Mouse (Mus musculus) liver, embryonic 14.5 days (tissue): ENCODE data around the gene Cnih2.

Experiments
- CTCF ChIP-seq: IDR thresholded peaks from 2 replicates; pipeline ENCODE4 v1.5.1; 2016; ENCODE audit warnings: antibody characterized with exemption, low read depth, control low read depth
- EP300 ChIP-seq: IDR thresholded peaks from 2 replicates; pipeline ENCODE4 v1.6.1; 2016; ENCODE audit warnings: antibody characterized with exemption, low read depth

- no peak for TF ChIP-seq CTCF
- no peak for TF ChIP-seq EP300
These were observed 49.9 kb downstream of the Cnih2 start for GRCm38 (mm10) chr19:5048138-5049056.
